Mouse (Mus musculus): ENCODE measurements around the gene Raly.
A peak's percentile ranks its signal among the peaks of the same experiment; 100 is the strongest.

Raly gene

DNA sequence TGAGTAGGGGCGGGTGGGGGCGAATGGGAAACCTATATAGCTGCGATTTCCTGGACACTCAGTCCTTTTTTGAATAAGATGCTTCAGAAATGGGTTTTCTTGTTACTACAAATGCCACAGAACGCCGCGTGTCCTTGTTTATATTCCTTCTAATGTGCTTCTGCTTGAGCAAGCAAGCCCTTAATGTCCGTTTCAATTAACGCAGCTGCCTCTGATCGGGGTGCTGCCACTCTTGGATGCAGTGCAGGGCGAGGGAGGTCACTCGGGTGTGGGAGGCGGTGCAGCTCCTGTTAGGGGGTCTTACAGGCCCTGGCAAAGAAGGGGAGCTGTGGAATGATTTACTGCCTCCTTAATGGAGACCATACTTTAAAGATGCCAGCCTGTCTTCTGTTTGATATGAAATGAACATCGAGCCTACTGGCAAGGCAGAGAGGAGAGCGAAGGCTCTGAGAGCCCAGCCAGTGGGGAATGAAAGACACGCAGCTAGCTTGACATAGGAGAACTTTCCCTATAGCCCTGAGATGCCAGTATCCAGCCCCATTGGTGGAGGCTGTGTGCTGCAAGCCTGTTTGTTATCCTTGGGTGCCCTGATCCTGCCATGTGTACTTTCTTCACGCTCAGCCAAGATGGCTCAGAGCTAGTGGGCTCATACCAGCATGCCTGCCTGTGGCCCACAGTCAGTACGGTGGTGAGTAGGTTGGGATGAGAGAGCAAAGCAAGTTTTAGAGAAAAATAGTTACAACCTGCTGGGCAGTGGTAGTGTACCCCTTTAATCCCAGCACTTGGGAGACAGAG, 7.8 kb upstream of the Raly start:
- no peak for DNase-seq (ENCODE audit: low spot score)

DNA sequence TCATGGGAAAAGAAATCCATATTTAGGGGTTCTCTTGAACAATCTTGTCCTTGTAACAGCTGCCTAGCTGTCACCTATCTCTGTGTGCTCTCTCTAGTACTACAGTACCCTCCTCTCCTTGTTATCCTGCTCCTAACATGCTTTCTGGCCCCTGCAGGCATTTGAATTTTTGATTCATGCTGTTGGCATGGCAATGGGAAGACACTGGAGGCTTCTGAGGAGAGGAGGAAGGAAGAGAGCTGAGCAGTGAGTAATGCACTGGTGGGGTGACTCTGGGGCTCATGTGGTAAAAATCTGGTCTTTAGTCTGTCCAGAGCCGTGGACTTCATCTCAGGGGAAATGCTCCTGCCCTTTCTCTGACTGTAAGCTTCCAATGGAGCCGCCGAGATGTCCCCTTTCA, 5.6 kb upstream of the Raly start:
- DNase-seq (ENCODE audit: low spot score), result no peak

DNA sequence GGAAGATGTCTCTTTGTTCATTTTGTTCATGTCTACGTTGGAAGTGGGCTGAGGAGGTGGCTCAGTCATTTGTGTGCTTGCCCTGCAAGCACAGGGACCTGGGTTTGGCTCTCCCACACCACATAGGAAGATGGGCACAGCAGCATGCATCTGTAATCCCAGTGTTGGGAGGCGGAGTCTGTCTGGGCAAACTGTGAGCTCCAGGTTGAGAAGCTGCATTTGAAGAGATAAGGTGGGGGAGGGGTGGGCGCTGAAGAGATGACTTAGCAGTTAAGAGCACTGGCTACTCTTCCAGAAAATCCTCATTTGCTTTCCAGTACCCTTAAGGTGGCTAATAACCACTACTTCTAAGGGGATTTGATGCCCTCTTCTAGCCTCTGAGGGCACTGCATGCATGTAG, 4.7 kb upstream of the Raly start:
- no peak for DNase-seq (ENCODE audit: low spot score)

DNA sequence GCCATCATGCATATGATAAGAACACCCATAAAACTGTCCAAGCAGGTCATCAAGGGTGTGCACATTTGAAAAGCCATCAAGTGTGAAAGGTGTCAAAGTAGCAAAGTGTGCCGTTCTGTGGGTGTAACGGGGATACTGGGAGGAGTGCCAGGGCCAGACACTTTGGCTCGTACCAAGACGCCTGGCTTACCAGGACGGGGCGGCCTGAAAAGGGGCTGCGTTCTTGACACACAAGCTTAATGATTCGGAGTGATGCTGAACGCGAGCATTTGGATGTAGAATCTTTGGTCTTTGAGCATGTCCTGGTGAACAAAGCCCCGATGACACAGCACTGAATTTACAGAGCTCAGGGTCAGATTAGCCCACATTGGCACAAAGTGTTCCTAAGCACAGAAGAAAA, 4.1 kb upstream of the Raly start:
- no peak for DNase-seq (ENCODE audit: low spot score)

DNA sequence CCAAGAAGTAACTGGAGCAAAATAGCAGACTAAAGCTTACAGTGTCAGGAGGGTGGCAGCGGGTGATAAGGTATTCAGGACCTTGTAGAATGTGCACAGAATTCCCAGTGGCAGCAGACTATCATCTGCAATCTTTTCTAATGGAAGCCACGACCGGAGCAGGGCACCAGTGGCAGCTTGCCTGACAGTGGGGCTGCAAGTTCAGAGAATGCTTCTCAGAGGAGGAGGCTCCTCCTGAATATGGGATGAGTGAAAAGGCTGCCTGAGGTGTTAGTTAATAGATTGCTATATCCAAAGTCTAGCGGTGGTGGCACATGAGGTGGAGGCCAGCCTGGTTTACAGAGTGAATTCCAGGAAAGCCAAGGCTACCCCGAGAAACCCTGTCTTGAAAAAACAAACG, 1.5 kb upstream of the Raly start:
- DNase-seq (ENCODE audit: low spot score), result no peak

DNA sequence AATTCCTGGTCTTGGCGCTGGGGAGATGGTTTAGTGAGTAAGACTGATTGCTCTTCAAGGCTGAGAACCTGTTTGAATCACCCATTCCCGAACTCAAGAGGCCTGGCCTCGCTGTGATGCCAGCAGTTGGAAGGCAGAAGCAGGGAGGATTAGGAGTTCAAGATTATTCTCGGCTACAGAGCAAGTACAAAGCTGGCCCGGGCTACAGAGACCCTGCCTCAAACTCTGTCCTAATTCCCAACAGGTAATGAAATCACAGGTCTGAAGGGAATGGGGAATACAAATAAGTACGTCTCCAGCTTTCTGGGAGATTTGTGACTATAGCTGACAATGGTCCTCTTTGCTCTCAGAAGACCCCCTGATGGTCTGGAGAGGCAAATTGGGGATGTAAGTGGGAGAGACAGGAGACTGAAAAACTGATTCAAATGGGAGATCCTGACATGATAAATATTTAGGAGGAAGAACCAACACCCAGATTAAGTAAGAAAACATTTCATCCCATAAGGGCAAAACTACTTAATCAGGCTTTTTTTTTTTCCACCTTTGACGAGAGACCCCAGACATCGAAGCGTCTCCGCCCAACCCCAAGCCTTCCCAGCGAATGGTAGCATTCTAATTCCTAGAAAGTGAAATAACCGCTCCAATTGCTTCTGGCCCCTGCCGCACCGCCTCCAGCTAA, 780 bp upstream of the Raly start:
- no peak for DNase-seq (ENCODE audit: low spot score)

DNA sequence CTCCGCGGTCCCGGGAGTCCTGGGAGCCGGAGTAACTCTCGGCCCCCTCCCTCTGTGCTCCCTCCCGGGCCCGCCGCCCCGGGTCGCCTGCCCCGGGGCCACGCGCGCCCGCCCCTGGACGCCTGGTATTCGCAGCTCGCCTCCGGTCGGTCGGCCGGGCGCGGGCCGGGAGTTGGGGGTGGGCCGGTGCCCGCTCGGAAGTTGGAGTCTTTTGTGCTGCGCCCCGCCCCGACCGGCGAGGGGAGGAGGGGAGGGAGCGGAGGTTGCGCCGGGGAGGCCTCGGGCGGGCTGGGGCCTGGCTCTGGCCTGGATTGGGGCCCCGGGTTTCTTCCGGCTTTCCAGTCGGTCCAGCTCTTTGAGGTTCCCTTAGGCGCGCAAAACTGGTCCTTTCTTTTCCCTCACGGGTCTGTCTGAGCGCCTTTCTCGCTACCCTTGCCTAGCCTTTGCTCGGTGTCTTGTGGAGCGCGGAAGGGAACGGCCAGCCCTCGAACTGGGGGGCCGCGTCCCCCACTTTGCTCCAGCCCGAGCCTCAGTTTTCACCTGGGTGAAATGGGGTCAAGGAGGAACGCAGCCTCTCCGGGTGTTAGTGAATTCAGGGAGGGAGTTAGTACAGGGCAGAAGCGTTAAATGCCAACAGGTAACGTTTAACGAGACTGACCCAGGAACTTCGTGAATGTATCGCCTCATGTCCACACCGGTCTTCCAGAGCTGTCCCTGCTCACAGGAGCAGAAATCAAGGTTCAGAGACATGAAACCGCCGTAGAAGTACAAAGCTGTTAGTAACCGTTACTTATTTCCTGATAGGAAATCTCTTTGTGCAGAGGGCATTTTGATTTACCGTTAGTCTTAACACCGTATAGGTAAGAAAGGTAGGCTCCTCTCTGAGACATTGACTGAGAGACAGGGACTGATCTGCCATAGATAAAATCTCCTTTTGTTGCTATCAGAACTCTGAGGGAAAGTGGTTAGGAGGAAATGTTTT, 1.1 kb downstream of the Raly start:
- peak; percentile 65 for DNase-seq (ENCODE audit: low spot score)

DNA sequence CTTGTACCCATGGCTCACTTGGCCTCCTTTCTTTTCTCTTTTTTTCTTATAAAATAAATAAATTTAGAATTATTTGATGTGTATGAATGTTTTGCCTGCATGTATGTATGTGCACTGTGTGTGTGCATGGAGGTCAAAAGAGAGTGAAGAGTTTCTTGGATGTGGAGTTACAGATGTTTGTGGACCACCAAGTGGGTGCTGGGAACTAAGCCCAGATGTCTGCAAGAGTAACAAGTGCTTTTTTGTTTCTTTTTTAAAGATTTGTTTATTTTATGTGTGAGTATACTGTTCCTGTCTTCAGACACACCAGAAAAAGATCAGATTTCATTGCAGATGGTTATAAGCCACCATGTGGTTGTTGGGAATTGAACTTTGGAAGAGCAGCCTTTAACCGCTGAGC, 12.5 kb downstream of the Raly start:
- DNase-seq (ENCODE audit: low spot score), result no peak

DNA sequence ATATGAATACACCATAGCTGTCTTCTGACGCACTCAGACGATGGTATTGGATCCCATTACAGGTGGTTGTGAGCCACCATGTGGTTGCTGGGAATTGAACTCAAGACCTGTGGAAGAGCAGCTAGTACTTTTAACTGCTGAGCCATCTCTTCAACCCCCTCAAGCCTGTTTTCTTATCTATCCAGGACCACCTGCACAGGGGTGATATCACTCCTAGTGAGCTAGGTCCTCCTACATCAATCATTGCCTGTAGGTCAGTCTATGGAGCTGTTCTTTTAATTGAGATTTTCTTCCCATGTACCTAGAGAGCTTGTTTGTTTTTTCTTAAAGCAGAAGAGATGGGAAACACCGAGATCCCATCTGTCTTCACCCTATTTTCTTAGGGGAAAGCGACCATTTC, 12.9 kb downstream of the Raly start:
- no peak for DNase-seq (ENCODE audit: low spot score)

DNA sequence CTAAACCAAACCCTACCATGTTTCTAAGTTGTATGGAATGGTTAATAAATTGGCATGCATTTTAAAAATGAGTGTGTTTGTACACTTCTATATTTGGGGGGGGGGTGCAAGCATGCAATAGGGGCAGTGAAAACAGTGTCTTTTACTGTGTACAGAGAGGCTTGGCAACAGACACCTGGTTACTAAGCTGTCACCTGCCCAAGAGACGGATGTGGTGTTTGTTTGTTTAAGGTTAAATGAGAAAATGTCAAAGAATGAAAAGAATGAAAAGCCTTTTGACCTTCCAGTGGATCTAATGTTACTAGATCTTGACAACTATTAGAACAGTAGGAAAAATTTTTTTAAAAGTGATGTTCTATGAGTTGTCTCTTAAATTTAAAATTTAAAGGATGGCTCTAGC, 16.8 kb downstream of the Raly start:
- no peak for DNase-seq (ENCODE audit: low spot score)

DNA sequence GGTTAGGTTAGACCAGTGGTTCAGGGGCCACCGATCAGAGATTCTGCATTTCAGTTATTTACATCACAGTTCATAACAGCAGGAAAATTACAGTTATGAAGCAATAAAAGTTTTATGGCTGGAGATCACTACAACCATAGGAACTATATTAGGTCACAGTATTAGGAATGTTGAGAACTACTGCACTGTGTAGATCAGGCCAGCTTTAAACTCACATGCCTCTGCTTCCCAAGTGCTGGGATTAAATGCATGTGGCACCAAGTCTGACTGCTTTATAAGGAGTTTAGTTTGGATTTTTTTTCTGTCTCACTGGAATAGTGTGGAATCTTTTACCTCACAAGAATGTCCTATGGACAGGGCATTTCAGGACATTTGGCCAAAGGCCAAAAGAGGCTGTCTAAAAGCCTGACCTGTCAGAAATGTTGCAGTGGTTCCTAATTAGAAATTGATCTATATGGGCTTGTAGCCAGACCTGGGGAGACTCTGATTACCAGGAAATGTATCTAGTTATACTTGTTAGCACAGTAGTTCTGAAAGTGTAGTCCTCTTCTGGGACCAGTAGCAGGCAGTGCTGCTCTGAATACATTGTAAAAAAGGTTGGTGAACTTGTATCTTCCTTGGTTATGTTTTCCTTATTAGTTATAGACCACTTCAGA, 18.3 kb downstream of the Raly start:
- DNase-seq (ENCODE audit: low spot score), result no peak

DNA sequence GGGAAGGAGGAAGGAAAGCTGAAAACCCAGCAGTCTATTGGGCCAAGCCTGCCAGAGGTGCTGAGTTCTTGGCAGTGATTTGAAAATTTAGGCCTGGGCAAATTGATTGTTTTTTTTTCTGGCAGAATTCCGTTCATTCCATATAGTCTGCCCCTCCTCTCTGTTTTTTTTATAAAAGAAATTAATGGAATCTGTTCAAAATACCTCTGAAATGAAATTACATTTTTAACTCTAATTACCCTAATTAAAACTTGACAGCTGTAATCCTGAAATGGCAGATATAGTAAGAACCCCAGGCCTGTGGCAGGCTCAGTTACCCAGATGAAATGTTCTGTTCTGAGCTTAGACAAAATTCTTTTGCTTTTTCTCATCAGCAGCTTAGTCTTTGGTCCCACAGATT, 19.9 kb downstream of the Raly start:
- no peak for DNase-seq (ENCODE audit: low spot score)

DNA sequence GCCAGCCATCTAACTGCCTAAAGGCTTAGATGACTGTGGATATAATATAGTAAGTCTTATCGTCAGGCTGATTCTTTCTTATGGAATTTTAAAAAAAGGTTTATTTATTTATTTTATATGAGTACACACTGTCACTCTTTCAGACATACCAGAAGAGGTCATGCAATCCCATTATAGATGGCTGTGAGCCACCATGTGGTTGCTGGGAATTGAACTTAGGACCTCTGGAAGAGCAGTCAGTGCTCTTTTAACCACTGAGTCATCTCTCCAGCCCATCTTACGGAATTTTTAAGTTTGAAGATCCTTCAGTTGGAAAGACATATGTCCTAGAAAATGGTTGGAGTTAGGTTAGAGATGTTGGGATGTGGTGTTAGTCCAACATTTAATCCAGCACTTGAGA, 22.5 kb downstream of the Raly start:
- DNase-seq (ENCODE audit: low spot score), result no peak

DNA sequence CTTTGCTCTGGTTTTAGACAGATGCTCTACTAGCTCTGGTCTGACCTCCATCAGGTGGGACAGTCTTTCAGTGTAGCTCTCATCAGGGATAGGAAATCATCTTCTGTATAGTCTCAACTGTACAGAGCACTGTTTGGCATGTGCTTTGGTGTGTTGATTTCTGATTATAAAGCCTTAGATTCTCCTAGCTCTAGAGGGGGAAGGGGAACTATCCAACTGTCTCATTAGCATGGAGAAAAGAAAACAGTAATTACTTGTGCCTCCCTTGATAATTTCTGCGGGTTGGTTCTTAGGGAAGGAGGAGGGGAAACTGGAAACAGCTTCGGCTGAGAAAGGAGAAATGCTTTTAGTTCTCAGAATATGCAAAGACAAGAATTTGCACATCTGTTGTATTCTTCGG, 26.2 kb downstream of the Raly start:
- DNase-seq (ENCODE audit: low spot score), result no peak

DNA sequence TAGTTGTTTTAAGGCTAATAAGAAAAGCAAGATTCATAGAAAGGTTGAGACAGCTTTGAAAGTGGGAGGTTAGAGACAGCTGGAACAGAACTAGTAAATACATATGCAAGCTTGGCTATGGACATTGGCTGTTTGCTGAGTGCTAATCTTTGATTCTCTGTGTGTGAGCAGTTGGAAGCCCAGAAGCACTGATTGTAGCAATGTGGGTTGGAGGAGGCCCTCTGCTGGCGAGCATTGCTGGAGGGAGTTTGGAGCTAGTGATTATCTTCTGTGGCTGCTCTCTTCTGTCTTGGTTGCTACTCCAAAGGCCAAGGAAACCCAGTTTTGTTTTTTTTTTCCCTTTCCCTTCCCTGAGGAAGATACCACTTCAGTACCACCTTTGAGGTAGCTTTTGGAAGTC, 26.9 kb downstream of the Raly start:
- peak; percentile 65 for DNase-seq (ENCODE audit: low spot score)

DNA sequence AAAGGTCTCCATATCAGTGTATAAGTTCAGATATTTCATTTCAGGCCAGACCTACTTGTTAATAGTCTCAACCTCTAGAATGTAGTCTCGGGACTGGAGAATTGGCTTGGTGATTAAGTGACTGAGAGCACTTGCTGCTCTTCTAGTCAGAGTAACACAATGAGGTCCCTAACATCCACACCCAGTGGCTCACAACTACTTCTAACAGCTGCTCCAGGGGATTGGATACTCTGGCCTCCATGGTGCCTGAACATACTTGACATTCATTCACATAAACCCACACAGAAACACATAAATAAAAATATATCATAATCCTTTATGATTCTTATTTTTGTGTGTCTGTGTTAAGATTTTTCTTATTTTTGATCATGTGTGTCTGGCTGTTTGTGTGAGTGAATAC, 27.7 kb downstream of the Raly start:
- DNase-seq (ENCODE audit: low spot score), result no peak

DNA sequence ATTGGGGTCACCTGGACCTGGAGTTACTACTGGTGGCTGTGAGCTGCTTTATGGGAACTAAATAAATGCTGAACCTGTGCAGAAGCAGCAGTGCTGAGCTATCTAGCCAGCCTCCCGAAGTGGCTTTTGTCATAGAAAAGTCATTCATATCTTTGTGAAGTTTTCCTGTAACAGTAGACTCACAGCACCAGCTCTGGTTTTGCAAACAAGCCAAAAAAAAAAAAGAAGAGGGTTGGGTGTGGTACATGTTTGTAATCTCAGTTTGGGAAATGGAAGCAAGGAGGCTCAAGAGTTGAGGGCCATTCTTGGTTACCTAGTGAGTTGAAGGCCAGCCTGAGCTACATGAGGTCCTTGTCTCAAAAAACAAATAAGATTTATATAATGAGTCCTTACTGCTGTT, 29.4 kb downstream of the Raly start:
- no peak for DNase-seq (ENCODE audit: low spot score)

DNA sequence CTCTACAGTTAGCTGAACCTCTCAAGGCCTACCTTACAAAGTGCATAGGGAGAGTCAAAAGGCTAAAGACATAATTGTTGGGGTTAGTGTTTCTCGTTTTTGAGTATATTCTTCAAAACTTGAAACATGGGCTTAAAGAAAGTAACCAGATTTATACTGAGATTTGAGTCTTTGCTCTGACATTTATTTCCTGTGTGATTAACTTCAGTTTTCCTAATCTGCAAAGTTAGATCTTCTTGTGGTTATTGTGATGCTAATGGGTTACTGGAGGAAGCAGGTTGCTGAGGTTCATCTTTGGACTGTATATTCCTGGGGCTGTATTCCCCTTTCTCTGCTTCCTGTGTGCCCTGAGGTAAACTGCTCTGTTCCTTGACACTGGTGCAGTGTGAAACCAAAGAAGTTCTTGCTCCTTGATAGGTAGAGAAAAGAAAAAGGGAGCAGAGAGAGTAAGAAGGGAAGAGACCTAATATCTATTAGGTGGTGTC, 35.2 kb downstream of the Raly start:
- DNase-seq (ENCODE audit: low spot score), result no peak

DNA sequence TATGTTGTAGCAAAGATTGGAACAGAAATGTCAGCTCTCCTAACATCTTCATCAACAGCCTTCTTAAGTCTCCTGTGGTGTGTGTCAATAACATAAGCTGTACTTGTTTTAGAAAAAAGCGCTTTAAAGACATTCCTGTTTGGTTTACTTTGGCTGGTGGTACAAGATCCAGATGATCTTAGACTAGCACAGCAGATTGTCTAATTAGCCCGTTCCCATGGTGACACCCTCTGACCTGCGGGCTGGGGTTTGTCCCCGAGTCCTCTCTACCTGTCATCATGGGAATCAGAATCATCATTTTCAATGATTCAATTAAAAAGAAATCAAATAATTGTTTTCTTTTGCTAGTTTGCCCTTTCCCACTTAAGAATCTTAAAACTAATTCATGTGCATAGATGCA, 36.6 kb downstream of the Raly start:
- DNase-seq (ENCODE audit: low spot score), result no peak

DNA sequence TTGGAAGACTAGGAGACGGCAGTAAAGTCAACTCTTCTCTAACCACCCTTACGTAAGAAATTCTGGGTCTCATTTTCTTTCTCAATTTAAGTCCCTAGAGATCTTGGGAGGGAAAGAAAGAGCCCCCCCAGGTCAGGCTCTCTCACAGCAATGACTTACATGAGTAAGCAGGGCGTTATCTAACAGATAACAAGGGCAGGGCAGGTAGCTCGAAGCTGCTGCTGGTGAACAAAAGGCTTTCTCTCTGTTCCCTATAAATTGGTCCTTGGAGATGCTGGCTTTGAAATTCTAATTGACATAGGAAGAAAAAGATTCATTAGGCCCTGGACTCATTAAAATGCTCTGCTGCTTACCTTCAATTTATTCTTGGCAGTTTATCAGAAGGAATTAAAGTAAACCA, 41.6 kb downstream of the Raly start:
- DNase-seq (ENCODE audit: low spot score), result no peak

DNA sequence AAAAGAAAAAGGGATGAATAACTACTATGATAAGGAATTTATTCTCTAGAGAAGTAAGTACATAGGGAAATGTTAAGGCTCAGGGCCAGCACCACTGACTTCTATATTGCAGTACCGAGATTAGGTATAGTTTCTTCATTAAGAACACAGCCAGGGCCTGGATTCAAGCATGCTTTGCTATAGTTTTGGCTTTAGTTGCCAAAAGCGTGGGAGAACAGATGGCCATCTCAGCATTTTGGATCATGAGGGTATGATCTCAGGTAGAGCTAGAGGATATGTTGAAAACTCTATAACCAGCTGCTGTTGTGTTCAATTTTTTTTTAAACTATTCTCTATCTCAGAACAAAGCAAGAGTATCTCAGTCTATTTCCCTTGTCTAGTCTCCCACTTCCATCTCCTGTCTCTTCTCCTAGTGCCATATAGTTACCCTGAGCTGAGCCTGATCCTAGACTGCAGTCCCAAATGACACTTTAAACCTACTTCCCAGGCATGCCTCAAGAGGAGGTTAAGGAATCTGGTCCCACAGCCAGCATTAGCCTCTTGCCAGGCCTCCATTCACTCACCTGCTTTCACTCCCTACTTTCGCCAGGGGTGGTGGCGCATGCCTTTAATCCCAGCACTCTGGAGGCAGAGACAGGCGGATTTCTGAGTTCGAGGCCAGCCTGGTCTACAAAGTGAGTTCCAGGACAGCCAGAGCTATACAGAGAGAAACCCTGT, 43.4 kb downstream of the Raly start:
- DNase-seq (ENCODE audit: low spot score), result no peak
